Mouse (Mus musculus): Measurements from ENCODE around the gene Snrnp27. TPM values are rescaled to one million over a fixed set of nuclear protein-coding genes. Genes with fewer than 3 reads are reported as not detected.

The Snrnp27 gene
- total RNA-seq, 1 experiment, result 58.3 TPM

- TF ChIP-seq ZNF384 (IDR thresholded peaks at IDR 0.05; ENCODE audit: low read depth, low read length) (peak; percentile 86), ZC3H11A (IDR thresholded peaks at IDR 0.05; ENCODE audit: borderline replicate concordance, low read depth, low read length) (no peak)
- peaks cover 0 to 3% of the 10 kb centered on the region in 2 experiments; a peak in 1 of 4 replicates for H3K4me1 ChIP-seq (ENCODE audit: control insufficient read depth in 2 of 2, insufficient read depth in 2 of 2, low read length in 2 of 2, poor library complexity in 1 of 2)
- in situ Hi-C loops (cut with MboI; ENCODE audit: low sequenced_read_pairs in 2 of 2, unreplicated experiment in 2 of 2), result no loop called here
- H3K9me3 ChIP-seq (ENCODE audit: control insufficient read depth, insufficient read depth, low read depth, low read length), result no peaks in the 10 kb centered on the region
- no peak overlapping the region for H3K27ac ChIP-seq (ENCODE audit: insufficient read depth, low read depth, low read length, poor library complexity, severe bottlenecking)
- DNase-seq (ENCODE audit: low read depth, low spot score), result no peak
- peaks cover 10% of the 10 kb centered on the region for H3K36me3 ChIP-seq (ENCODE audit: control insufficient read depth, insufficient read depth, low read length, poor library complexity, severe bottlenecking)
- no peak overlapping the region for H3K9ac ChIP-seq (ENCODE audit: insufficient read depth, low read depth, low read length, poor library complexity, severe bottlenecking)
- H3K4me3 ChIP-seq (ENCODE audit: insufficient read depth in 1 of 2, low read depth in 1 of 2, low read length in 2 of 2, poor library complexity in 1 of 2, severe bottlenecking in 1 of 2), result no peak overlapping the region
Measured at GRCm38 (mm10) chr6:86681289-86681688, 3.0 kb downstream of the Snrnp27 start.

- DNase-seq (ENCODE audit: low read depth, low spot score), result no peak
- no peaks in the 10 kb centered on the region for H3K9me3 ChIP-seq (ENCODE audit: control insufficient read depth, insufficient read depth, low read depth, low read length)
- no peak overlapping the region for H3K4me3 ChIP-seq (ENCODE audit: insufficient read depth in 1 of 2, low read depth in 1 of 2, low read length in 2 of 2, poor library complexity in 1 of 2, severe bottlenecking in 1 of 2)
- H3K9ac ChIP-seq (ENCODE audit: insufficient read depth, low read depth, low read length, poor library complexity, severe bottlenecking), result no peak overlapping the region
- in situ Hi-C loops (cut with MboI; ENCODE audit: low sequenced_read_pairs in 2 of 2, unreplicated experiment in 2 of 2), result loop anchor here in 1 of 2 experiments (10.0 kb wide), 1 partner anchor 134 kb away; no protein-coding TSS in a partner anchor
- no peak for TF ChIP-seq MAFK (IDR thresholded peaks at IDR 0.05; ENCODE audit: insufficient read depth, low read depth, low read length)
- H3K27ac ChIP-seq (ENCODE audit: insufficient read depth, low read depth, low read length, poor library complexity, severe bottlenecking), result no peak overlapping the region
- no peaks in the 10 kb centered on the region for H3K4me1 ChIP-seq (ENCODE audit: control insufficient read depth in 2 of 2, insufficient read depth in 2 of 2, low read length in 2 of 2, poor library complexity in 1 of 2)
- H3K36me3 ChIP-seq (ENCODE audit: control insufficient read depth, insufficient read depth, low read length, poor library complexity, severe bottlenecking), result peaks cover 16% of the 10 kb centered on the region
Measured at GRCm38 (mm10) chr6:86678341-86678740, 6.0 kb downstream of the Snrnp27 start.

GRCm38 (mm10) chr6:86670873-86671272 is 13.4 kb downstream of the Snrnp27 start:
- Histone ChIP-seq H3K9ac (ENCODE audit: insufficient read depth, low read depth, low read length, poor library complexity, severe bottlenecking) (no peak overlapping the region), H3K36me3 (ENCODE audit: control insufficient read depth, insufficient read depth, low read length, poor library complexity, severe bottlenecking) (peaks cover 7% of the 10 kb centered on the region), H3K4me1 (ENCODE audit: control insufficient read depth in 2 of 2, insufficient read depth in 2 of 2, low read length in 2 of 2, poor library complexity in 1 of 2) (peaks cover 0 to 4% of the 10 kb centered on the region in 2 experiments; a peak in 1 of 4 replicates), H3K27ac (ENCODE audit: insufficient read depth, low read depth, low read length, poor library complexity, severe bottlenecking) (no peak overlapping the region), H3K4me3 (ENCODE audit: insufficient read depth in 1 of 2, low read depth in 1 of 2, low read length in 2 of 2, poor library complexity in 1 of 2, severe bottlenecking in 1 of 2) (no peak overlapping the region), H3K9me3 (ENCODE audit: control insufficient read depth, insufficient read depth, low read depth, low read length) (no peaks in the 10 kb centered on the region)
- DNase-seq (ENCODE audit: low read depth, low spot score), result peak; percentile 49
- TF ChIP-seq MAFK (IDR thresholded peaks at IDR 0.05; ENCODE audit: insufficient read depth, low read depth, low read length) (no peak), CHD2 (IDR thresholded peaks at IDR 0.05; ENCODE audit: low read depth, low read length) (no peak), ZC3H11A (IDR thresholded peaks at IDR 0.05; ENCODE audit: borderline replicate concordance, low read depth, low read length) (peak; percentile 52; the same call in 1 of the 2 replicates)
- in situ Hi-C loops (cut with MboI; ENCODE audit: low sequenced_read_pairs in 2 of 2, unreplicated experiment in 2 of 2), result loop anchor here in 1 of 2 experiments (10.0 kb wide), 1 partner anchor 126 kb away; no protein-coding TSS in a partner anchor

GRCm38 (mm10) chr6:86669240-86669727 is 15.0 kb downstream of the Snrnp27 start:
- DNase-seq (ENCODE audit: low read depth, low spot score), result peak; percentile 100
- Histone ChIP-seq H3K4me3 (ENCODE audit: insufficient read depth in 1 of 2, low read depth in 1 of 2, low read length in 2 of 2, poor library complexity in 1 of 2, severe bottlenecking in 1 of 2) (peak overlapping the region; percentile 34 to 60; a peak in 3 of 4 replicates), H3K36me3 (ENCODE audit: control insufficient read depth, insufficient read depth, low read length, poor library complexity, severe bottlenecking) (peaks cover 4% of the 10 kb centered on the region), H3K4me1 (ENCODE audit: control insufficient read depth in 2 of 2, insufficient read depth in 2 of 2, low read length in 2 of 2, poor library complexity in 1 of 2) (peaks cover 0 to 4% of the 10 kb centered on the region in 2 experiments; a peak in 1 of 4 replicates), H3K27ac (ENCODE audit: insufficient read depth, low read depth, low read length, poor library complexity, severe bottlenecking) (no peak overlapping the region), H3K9me3 (ENCODE audit: control insufficient read depth, insufficient read depth, low read depth, low read length) (no peaks in the 10 kb centered on the region), H3K9ac (ENCODE audit: insufficient read depth, low read depth, low read length, poor library complexity, severe bottlenecking) (peak overlapping the region; percentile 67)
- TF ChIP-seq CHD2 (IDR thresholded peaks at IDR 0.05; ENCODE audit: low read depth, low read length) (peak; percentile 65; the same call in 1 of the 2 replicates), ZNF384 (IDR thresholded peaks at IDR 0.05; ENCODE audit: low read depth, low read length) (no peak)
- in situ Hi-C loops (cut with MboI; ENCODE audit: low sequenced_read_pairs in 2 of 2, unreplicated experiment in 2 of 2), result no loop called here

- peaks cover 0 to 4% of the 10 kb centered on the region in 2 experiments; a peak in 1 of 4 replicates for H3K4me1 ChIP-seq (ENCODE audit: control insufficient read depth in 2 of 2, insufficient read depth in 2 of 2, low read length in 2 of 2, poor library complexity in 1 of 2)
- DNase-seq (ENCODE audit: low read depth, low spot score), result no peak
- H3K36me3 ChIP-seq (ENCODE audit: control insufficient read depth, insufficient read depth, low read length, poor library complexity, severe bottlenecking), result peaks cover 4% of the 10 kb centered on the region
- in situ Hi-C loops (cut with MboI; ENCODE audit: low sequenced_read_pairs in 2 of 2, unreplicated experiment in 2 of 2), result no loop called here
- peak within 1 kb of the TSS; percentile 89 to 98 for H3K4me3 ChIP-seq (ENCODE audit: insufficient read depth in 1 of 2, low read depth in 1 of 2, low read length in 2 of 2, poor library complexity in 1 of 2, severe bottlenecking in 1 of 2)
- H3K9ac ChIP-seq (ENCODE audit: insufficient read depth, low read depth, low read length, poor library complexity, severe bottlenecking), result peak within 1 kb of the TSS; percentile 79
- no peak within 1 kb of the TSS for H3K27ac ChIP-seq (ENCODE audit: insufficient read depth, low read depth, low read length, poor library complexity, severe bottlenecking)
- no peak for TF ChIP-seq ZNF384 (IDR thresholded peaks at IDR 0.05; ENCODE audit: low read depth, low read length)
- TF ChIP-seq MAFK (IDR thresholded peaks at IDR 0.05; ENCODE audit: insufficient read depth, low read depth, low read length), result no peak
- no peak for TF ChIP-seq ZC3H11A (IDR thresholded peaks at IDR 0.05; ENCODE audit: borderline replicate concordance, low read depth, low read length)
- TF ChIP-seq CHD2 (IDR thresholded peaks at IDR 0.05; ENCODE audit: low read depth, low read length), result no peak
- no peak for TF ChIP-seq HCFC1 (IDR thresholded peaks at IDR 0.05; ENCODE audit: borderline replicate concordance, insufficient read depth, low read length)
- H3K9me3 ChIP-seq (ENCODE audit: control insufficient read depth, insufficient read depth, low read depth, low read length), result no peaks in the 10 kb centered on the region
Measured at GRCm38 (mm10) chr6:86668580-86669239, 15.6 kb downstream of the Snrnp27 start, which contains the start of gene Mxd1. Gene Mxd1, minus strand, starts transcription at chr6:86669161.

All from ES-E14 (cell line).